9 mouse cellular contexts compared by ENCODE assay signal in genomic region chr15:78718290-78719250, GRCm38 (mm10). TPM values are rescaled to one million over a fixed set of nuclear protein-coding genes. Genes with fewer than 3 reads are reported as not detected.
DNase-seq lines count a peak whose midpoint lies in the region; ATAC-seq and TF ChIP-seq lines count a peak whose summit lies in the region.
"Had no signal": no experiment of that assay in that cellular context is flagged by ENCODE, and none has a peak within 500 bp of the region (broad histone marks: within the 10 kb centered on the region; RNA-seq: fewer than 3 reads in every experiment).

Gene Elfn2 (minus strand): TSS chr15:78718771.

- no peak within 1 kb of the TSS for H3K27ac ChIP-seq in testis, adult 2 months (ENCODE audit: control insufficient read depth, insufficient read depth, low read depth, low read length)
- no peak within 1 kb of the TSS for H3K27ac ChIP-seq in hindbrain, embryonic 11.5 days (ENCODE audit: low read depth, low read length)
- H3K27ac ChIP-seq in limb, embryonic 11.5 days (replicated peaks; ENCODE audit: low read depth, low read length): no peak within 1 kb of the TSS

- no peak for TF ChIP-seq CTCF in testis, adult 2 months (IDR thresholded peaks at IDR 0.05; ENCODE audit: control insufficient read depth, insufficient read depth, insufficient replicate concordance, low read depth, low read length)

- no peaks in the 10 kb centered on the region for H3K9me3 ChIP-seq in hindbrain, embryonic 11.5 days (ENCODE audit: control insufficient read depth, low read length)
- no peaks in the 10 kb centered on the region for H3K9me3 ChIP-seq in limb, embryonic 11.5 days (ENCODE audit: control insufficient read depth, low read length)

- peak within 1 kb of the TSS; percentile 45 for H3K4me3 ChIP-seq in testis, adult 2 months (ENCODE audit: control insufficient read depth, low read depth, low read length)
- H3K4me3 ChIP-seq in hindbrain, embryonic 11.5 days (ENCODE audit: low read depth, low read length): peak within 1 kb of the TSS; percentile 56
- peak within 1 kb of the TSS; percentile 35 for H3K4me3 ChIP-seq in limb, embryonic 11.5 days (ENCODE audit: low read depth, low read length)
- H3K4me3 ChIP-seq: erythroblast, embryonic 14.5 days had no signal

- peaks cover 11% of the 10 kb centered on the region for H3K4me1 ChIP-seq in testis, adult 2 months (ENCODE audit: control insufficient read depth, insufficient read depth, low read length)
- H3K4me1 ChIP-seq in hindbrain, embryonic 11.5 days (replicated peaks; ENCODE audit: control insufficient read depth, insufficient read depth, low read length): peaks cover 12% of the 10 kb centered on the region
- peaks cover 10% of the 10 kb centered on the region; the same call in 1 of the 2 replicates for H3K4me1 ChIP-seq in limb, embryonic 11.5 days (ENCODE audit: control insufficient read depth, insufficient read depth, low read length)

- peak within 1 kb of the TSS; percentile 92 for H3K4me2 ChIP-seq in hindbrain, embryonic 11.5 days (replicated peaks; ENCODE audit: low read depth, low read length)
- H3K4me2 ChIP-seq in limb, embryonic 11.5 days (ENCODE audit: low read depth, severe bottlenecking): peak within 1 kb of the TSS; percentile 64

- ATAC-seq in hindbrain, embryonic 11.5 days (ENCODE audit: low FRiP score): peak; percentile 36; the same call in 1 of the 2 replicates
- peak; percentile 44; the same call in 1 of the 2 replicates for ATAC-seq in limb, embryonic 11.5 days (ENCODE audit: insufficient number of reproducible peaks, low FRiP score, low TSS enrichment, low read depth)

- 1% methylated on average over 77 of the region's 89 CpGs for WGBS in hindbrain, embryonic 11.5 days
- 2% methylated on average over 79 of the region's 89 CpGs for WGBS in limb, embryonic 11.5 days

- H3K9ac ChIP-seq in hindbrain, embryonic 11.5 days (ENCODE audit: low read depth, low read length): peak within 1 kb of the TSS; percentile 47
- H3K9ac ChIP-seq in limb, embryonic 11.5 days (ENCODE audit: low read length): peak within 1 kb of the TSS; percentile 34

- H3K27me3 ChIP-seq in testis, adult 2 months (ENCODE audit: control insufficient read depth, insufficient read depth, low read length): no peaks in the 10 kb centered on the region
- peaks cover 57% of the 10 kb centered on the region for H3K27me3 ChIP-seq in hindbrain, embryonic 11.5 days (ENCODE audit: control insufficient read depth, insufficient read depth, low read length)
- peaks cover 70% of the 10 kb centered on the region for H3K27me3 ChIP-seq in limb, embryonic 11.5 days (ENCODE audit: control insufficient read depth, insufficient read depth, low read length)

- no peaks in the 10 kb centered on the region for H3K36me3 ChIP-seq in testis, adult 2 months (ENCODE audit: control insufficient read depth, insufficient read depth, low read length)
- H3K36me3 ChIP-seq in hindbrain, embryonic 11.5 days (ENCODE audit: control insufficient read depth, insufficient read depth, low read length): no peaks in the 10 kb centered on the region
- no peaks in the 10 kb centered on the region for H3K36me3 ChIP-seq in limb, embryonic 11.5 days (ENCODE audit: control insufficient read depth, insufficient read depth, low read length)

- TF ChIP-seq POLR2A in testis, adult 2 months (IDR thresholded peaks at IDR 0.05; ENCODE audit: control insufficient read depth, low read depth, low read length): no peak

- DNase-seq in cerebellum, postnatal 25 days: peak; percentile 43 to 55
- DNase-seq in cerebellum, adult 9-10 months: no peak
- no peak for DNase-seq in testis, postnatal 14 days (ENCODE audit: low spot score)
- peak; percentile 57 for DNase-seq in hindbrain, embryonic 11.5 days (ENCODE audit: low spot score)
- DNase-seq in limb, embryonic 11.5 days (ENCODE audit: low spot score): peak; percentile 37
- DNase-seq in right cerebral cortex, adult 2 months (ENCODE audit: low spot score in 2 of 2): peak; percentile 70 to 78
- no peak for DNase-seq in ovary, postnatal 10 days (ENCODE audit: low spot score)

RNA-seq across cellular contexts. Expression of gene Elfn2, which starts in this region (rescaled TPM):
- 6.7 and 6.9 TPM in 2 replicates for polyA plus RNA-seq in testis, adult 2 months (2012; rRNA removed)
- 0.60 and 0.85 TPM in 2 replicates for polyA plus RNA-seq in hindbrain, embryonic 11.5 days (2014; fragmentation: Nextera tagmentation; extraction: Ambion mirVana)
- not detected in 2 replicates for polyA plus RNA-seq in limb, embryonic 11.5 days (2014; fragmentation: Nextera tagmentation; extraction: Ambion mirVana)

Comparison
In these comparisons a context has a peak if more than half of its experiments do, and no peak if none do; other contexts are left out.
1. DNase-seq: peak in cerebellum, postnatal 25 days (2 of 2) and right cerebral cortex, adult 2 months (2 of 2); none in cerebellum, adult 9-10 months (single experiment), testis, postnatal 14 days (single experiment) and ovary, postnatal 10 days (single experiment).
2. Peak in DNase-seq, ATAC-seq, H3K4me3 ChIP-seq, H3K9ac ChIP-seq and H3K4me2 ChIP-seq in hindbrain, embryonic 11.5 days; RNA of the gene not detected or under 1 TPM.
3. Peak in DNase-seq, ATAC-seq, H3K4me3 ChIP-seq, H3K9ac ChIP-seq and H3K4me2 ChIP-seq in limb, embryonic 11.5 days; RNA of the gene not detected or under 1 TPM.
4. Peak in every context shown above with its lines, with median percentiles within 50 percentile points of each other: H3K4me3 ChIP-seq.